Mouse (Mus musculus): ENCODE data around the gene Arntl. TPM values are rescaled to one million over a fixed set of nuclear protein-coding genes. Genes with fewer than 3 reads are reported as not detected.
A peak's percentile ranks its signal among the peaks of the same experiment; 100 is the strongest.

The Arntl gene
- polyA plus RNA-seq (2015; fragmentation: Nextera tagmentation; extraction: Ambion mirVana) = 12.7 and 13.4 TPM in 2 replicates

DNA sequence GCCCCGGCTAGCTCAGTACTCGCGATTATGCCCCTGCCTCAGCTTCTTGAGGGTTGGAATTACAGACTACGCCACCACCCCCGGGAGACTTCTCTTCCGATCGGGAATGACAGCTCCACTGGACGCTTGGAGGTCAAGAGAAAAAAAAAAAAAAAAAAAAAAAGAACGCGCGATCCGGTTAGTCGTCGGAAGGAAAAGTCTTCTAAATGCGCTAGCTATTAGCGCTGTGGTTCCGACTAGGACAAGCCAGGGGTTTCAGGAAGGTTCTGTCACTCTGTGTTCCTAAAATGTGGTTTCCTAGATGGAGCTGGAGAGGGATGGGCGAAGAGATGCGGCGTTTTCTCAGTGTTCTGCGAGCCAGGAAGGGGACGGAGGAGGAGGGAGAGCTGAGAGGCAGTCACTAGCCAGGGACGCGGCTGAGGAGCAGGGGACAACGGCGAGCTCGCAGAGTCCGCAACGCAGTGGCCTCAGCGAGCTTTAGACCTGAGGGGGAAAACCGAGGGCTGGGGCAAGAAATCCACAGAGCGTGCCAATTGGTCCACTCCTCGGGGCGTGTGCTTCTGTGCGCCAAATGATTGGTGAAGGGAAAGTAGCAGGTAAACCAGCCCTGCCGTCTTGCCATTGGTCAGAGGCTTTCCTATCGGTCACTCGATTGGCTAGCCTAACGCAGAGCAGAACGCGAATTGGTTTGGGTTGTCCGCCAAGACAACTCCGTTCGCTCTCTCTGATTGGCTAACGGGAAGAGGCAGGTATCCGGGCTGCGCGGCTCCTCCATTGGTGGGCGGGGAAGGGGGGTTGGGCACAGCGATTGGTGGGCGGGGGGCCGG is at the start of gene Arntl:
Arntl (plus strand) TSS at position 822 of the 827 bp plus-strand sequence.
- peak; percentile 97 for ATAC-seq

DNA sequence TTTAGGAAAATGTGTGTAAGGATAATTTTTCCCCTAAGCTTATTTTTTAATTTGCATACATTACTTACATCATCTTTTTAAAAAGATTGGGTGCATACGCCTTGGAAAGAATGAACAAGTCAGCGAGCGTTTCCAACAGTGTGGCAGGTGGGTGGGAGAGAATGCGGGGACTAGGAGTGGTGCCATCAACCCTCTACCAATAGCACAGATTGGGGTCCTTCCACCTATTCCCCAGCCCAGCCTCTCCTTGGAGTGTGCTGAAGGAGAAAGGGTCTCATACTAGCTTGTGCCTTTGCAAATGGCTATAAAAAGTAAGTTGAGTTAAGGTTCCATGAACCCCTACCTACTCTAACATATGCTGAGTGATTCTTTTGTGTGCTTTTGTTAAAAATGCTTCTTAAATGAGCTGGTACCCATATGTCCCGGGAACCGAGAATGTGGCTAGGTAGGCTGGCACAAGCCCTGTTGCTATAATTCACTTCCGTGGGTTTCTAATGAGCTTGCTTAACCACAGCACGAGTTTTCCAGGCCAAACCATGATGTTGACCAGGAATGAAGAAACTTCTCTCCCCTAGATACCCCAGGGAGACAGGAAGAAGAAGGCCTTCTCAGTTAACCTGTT is 46.1 kb upstream of the Arntl start:
- H3K36me3 ChIP-seq (ENCODE audit: insufficient read depth, low read length) = no peaks in the 10 kb centered on the region
- WGBS = 88% methylated on average over 8 of the region's 8 CpGs
- no peak overlapping the region for H3K4me3 ChIP-seq (ENCODE audit: low read depth, low read length)
- no peaks in the 10 kb centered on the region for H3K9me3 ChIP-seq (ENCODE audit: low read length)
- no peak overlapping the region for H3K27ac ChIP-seq (ENCODE audit: low read length)
- no peak overlapping the region for H3K4me2 ChIP-seq (replicated peaks; ENCODE audit: low read depth, low read length)
- DNase-seq (ENCODE audit: low spot score) (no peak), ATAC-seq (no peak)
- no peak overlapping the region for H3K9ac ChIP-seq (replicated peaks; ENCODE audit: low read depth)
- H3K27me3 ChIP-seq (replicated peaks; ENCODE audit: insufficient read depth, low read length) = no peaks in the 10 kb centered on the region
- TF ChIP-seq EP300 (IDR thresholded peaks at IDR 0.05) = no peak
- no peak for TF ChIP-seq CTCF (IDR thresholded peaks at IDR 0.05)
- no peaks in the 10 kb centered on the region for H3K4me1 ChIP-seq (ENCODE audit: insufficient read depth, low read depth, low read length)

More for the DNA sequence above, at the start of gene Arntl:
- Histone ChIP-seq H3K4me1 (ENCODE audit: insufficient read depth, low read depth, low read length) (peaks cover 12% of the 10 kb centered on the region; the same call in 1 of the 2 replicates), H3K36me3 (ENCODE audit: insufficient read depth, low read length) (no peaks in the 10 kb centered on the region), H3K4me2 (replicated peaks; ENCODE audit: low read depth, low read length) (peak within 1 kb of the TSS; percentile 82), H3K4me3 (ENCODE audit: low read depth, low read length) (peak within 1 kb of the TSS; percentile 94), H3K27ac (ENCODE audit: low read length) (peak within 1 kb of the TSS; percentile 97), H3K9ac (replicated peaks; ENCODE audit: low read depth) (peak within 1 kb of the TSS; percentile 70), H3K27me3 (replicated peaks; ENCODE audit: insufficient read depth, low read length) (no peaks in the 10 kb centered on the region), H3K9me3 (ENCODE audit: low read length) (no peaks in the 10 kb centered on the region)
- WGBS = 2% methylated on average over 52 of the region's 52 CpGs
- TF ChIP-seq CTCF (IDR thresholded peaks at IDR 0.05) (no peak), EP300 (IDR thresholded peaks at IDR 0.05) (peak; percentile 94)
- DNase-seq (ENCODE audit: low spot score) = peak; percentile 99

DNA sequence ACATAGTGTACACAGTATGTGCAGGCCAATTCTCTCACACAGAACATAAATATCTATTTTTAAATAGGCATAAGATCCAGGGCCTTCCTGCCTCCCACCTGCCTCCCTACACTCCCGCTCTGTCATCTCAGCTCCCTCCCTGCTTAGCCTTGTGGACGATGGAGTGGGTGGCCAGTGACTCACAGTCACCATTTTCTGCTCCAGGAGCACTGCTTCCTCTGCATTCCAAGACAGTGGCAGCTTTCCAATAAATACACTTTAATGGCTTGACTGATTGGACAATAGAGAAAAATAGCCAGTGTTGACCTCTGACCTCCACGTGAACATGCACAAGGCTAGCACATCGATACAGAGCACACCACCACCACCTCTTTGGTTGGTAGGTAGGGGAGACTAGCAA is 42.5 kb upstream of the Arntl start:
- Histone ChIP-seq H3K4me1 (ENCODE audit: insufficient read depth, low read depth, low read length) (no peaks in the 10 kb centered on the region), H3K9me3 (ENCODE audit: low read length) (no peaks in the 10 kb centered on the region), H3K27me3 (replicated peaks; ENCODE audit: insufficient read depth, low read length) (no peaks in the 10 kb centered on the region), H3K4me2 (replicated peaks; ENCODE audit: low read depth, low read length) (no peak overlapping the region), H3K9ac (replicated peaks; ENCODE audit: low read depth) (no peak overlapping the region), H3K27ac (ENCODE audit: low read length) (no peak overlapping the region), H3K4me3 (ENCODE audit: low read depth, low read length) (no peak overlapping the region), H3K36me3 (ENCODE audit: insufficient read depth, low read length) (no peaks in the 10 kb centered on the region)
- DNase-seq (ENCODE audit: low spot score) (peak; percentile 49), ATAC-seq (peak; percentile 61)
- WGBS = 28% methylated on average over 4 of the region's 4 CpGs
- TF ChIP-seq CTCF (IDR thresholded peaks at IDR 0.05) = no peak
- TF ChIP-seq EP300 (IDR thresholded peaks at IDR 0.05) = 0 out of 2 replicates have a peak, but pooled peaks have one; percentile 23

DNA sequence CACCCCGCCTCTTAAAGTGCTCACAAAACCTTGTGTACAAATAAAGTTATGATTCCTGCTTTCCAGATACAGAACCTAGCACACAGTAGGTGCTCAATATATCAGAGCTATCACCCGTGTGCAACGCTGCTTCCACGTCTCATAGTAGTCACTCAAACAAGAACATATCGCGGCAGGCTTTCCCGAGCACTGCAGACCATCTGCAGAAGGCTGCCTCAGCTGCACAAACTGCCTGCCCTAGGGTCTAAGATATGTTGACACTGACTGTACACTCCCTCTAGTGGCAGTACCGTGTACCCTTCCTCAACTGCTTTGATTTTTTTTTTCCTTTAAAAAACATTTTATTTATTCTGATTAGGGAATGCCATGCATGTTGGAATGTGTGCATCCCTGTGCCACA is 40.2 kb upstream of the Arntl start:
- Histone ChIP-seq H3K4me2 (replicated peaks; ENCODE audit: low read depth, low read length) (peak overlapping the region; percentile 28; the same call in 1 of the 2 replicates), H3K27me3 (replicated peaks; ENCODE audit: insufficient read depth, low read length) (no peaks in the 10 kb centered on the region), H3K9me3 (ENCODE audit: low read length) (no peaks in the 10 kb centered on the region), H3K9ac (replicated peaks; ENCODE audit: low read depth) (no peak overlapping the region), H3K36me3 (ENCODE audit: insufficient read depth, low read length) (no peaks in the 10 kb centered on the region), H3K27ac (ENCODE audit: low read length) (no peak overlapping the region), H3K4me3 (ENCODE audit: low read depth, low read length) (no peak overlapping the region), H3K4me1 (ENCODE audit: insufficient read depth, low read depth, low read length) (no peaks in the 10 kb centered on the region)
- peak; percentile 82 for TF ChIP-seq CTCF (IDR thresholded peaks at IDR 0.05)
- no peak for TF ChIP-seq EP300 (IDR thresholded peaks at IDR 0.05)
- peak; percentile 82 for DNase-seq (ENCODE audit: low spot score)
- peak; percentile 58; the same call in 1 of the 2 replicates for ATAC-seq
- WGBS = 24% methylated on average over 8 of the region's 8 CpGs

DNA sequence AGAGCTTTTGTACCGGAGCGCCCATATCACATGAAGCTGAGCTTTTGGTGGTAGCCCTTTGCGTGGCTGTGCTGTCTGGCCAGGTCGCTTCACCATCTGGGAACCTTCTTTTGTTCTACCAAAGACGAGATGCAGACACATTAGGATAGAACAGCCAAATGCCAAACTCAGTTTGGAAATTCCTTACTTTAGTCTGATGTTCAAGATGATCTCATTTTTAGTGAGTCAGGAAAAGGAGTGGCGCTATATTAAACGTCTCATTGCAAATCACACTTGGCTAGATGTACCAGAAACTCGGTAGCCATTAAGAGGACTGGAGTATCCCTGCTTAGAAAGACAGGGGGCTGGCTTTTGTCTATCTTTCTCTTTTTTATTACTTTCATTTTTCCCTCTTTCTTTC is 38.7 kb upstream of the Arntl start:
- H3K36me3 ChIP-seq (ENCODE audit: insufficient read depth, low read length) = no peaks in the 10 kb centered on the region
- no peak overlapping the region for H3K9ac ChIP-seq (replicated peaks; ENCODE audit: low read depth)
- 73% methylated on average over 8 of the region's 8 CpGs for WGBS
- no peak for TF ChIP-seq EP300 (IDR thresholded peaks at IDR 0.05)
- no peak for TF ChIP-seq CTCF (IDR thresholded peaks at IDR 0.05)
- ATAC-seq (no peak), DNase-seq (ENCODE audit: low spot score) (no peak)
- no peaks in the 10 kb centered on the region for H3K9me3 ChIP-seq (ENCODE audit: low read length)
- H3K4me3 ChIP-seq (ENCODE audit: low read depth, low read length) = no peak overlapping the region
- H3K27me3 ChIP-seq (replicated peaks; ENCODE audit: insufficient read depth, low read length) = no peaks in the 10 kb centered on the region
- no peak overlapping the region for H3K27ac ChIP-seq (ENCODE audit: low read length)
- H3K4me1 ChIP-seq (ENCODE audit: insufficient read depth, low read depth, low read length) = no peaks in the 10 kb centered on the region
- H3K4me2 ChIP-seq (replicated peaks; ENCODE audit: low read depth, low read length) = no peak overlapping the region

DNA sequence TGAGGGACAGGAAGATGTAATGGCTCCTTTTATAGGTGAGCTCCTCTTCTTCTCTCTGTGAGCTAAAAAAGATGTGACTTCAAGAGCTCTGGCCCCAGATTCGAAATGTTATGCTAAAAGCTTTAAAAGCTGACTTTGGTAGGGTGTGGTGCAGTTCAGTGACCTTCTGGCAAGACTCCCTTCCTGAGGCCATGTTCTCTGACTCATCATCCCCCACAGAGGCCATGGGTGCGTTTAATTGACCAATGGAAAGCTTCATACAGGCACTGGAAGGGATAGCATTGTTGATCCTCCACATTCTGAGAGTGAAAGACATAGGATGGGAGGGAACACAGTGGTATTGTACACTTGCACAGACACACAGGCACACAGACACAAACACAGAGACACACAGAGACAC is 34.8 kb upstream of the Arntl start:
- Histone ChIP-seq H3K9ac (replicated peaks; ENCODE audit: low read depth) (no peak overlapping the region), H3K27me3 (replicated peaks; ENCODE audit: insufficient read depth, low read length) (no peaks in the 10 kb centered on the region), H3K27ac (ENCODE audit: low read length) (no peak overlapping the region), H3K36me3 (ENCODE audit: insufficient read depth, low read length) (no peaks in the 10 kb centered on the region), H3K4me3 (ENCODE audit: low read depth, low read length) (no peak overlapping the region), H3K4me2 (replicated peaks; ENCODE audit: low read depth, low read length) (no peak overlapping the region), H3K9me3 (ENCODE audit: low read length) (no peaks in the 10 kb centered on the region), H3K4me1 (ENCODE audit: insufficient read depth, low read depth, low read length) (no peaks in the 10 kb centered on the region)
- peak; percentile 44 for DNase-seq (ENCODE audit: low spot score)
- no peak for TF ChIP-seq EP300 (IDR thresholded peaks at IDR 0.05)
- no peak for TF ChIP-seq CTCF (IDR thresholded peaks at IDR 0.05)
- ATAC-seq = peak; percentile 49
- WGBS = 66% methylated on average over 2 of the region's 2 CpGs
